In the genomic region with DNA sequence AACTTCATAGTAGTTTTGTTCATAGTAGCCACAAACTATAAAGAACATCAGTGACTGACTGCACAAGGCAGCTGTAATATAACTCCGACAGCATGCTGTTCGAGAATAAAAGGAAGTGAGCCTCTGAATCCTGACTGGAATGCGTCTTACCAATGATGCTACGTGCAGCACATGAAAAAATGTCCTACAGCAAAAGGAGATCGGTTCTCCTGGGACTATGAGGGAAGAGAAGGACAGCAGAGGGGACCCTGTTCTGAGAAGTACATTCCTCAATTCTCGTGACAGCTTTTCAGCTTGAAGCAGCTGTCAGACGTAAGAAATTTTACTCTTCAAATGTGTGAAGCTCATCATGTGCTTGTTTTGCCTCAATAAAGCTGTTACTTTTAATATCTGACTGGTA, we compare ENCODE assay signal across 26 mouse cellular contexts.
DNase-seq lines count a peak whose midpoint lies in the region; ATAC-seq and TF ChIP-seq lines count a peak whose summit lies in the region.
"Had no signal": no experiment of that assay in that cellular context is flagged by ENCODE, and none has a peak within 500 bp of the region (broad histone marks: within the 10 kb centered on the region; RNA-seq: fewer than 3 reads in every experiment).

No protein-coding gene starts in this region.

- no peak overlapping the region for H3K4me3 ChIP-seq in kidney, postnatal 0 days (replicated peaks; ENCODE audit: low read depth, low read length)
- H3K4me3 ChIP-seq in lung, embryonic 15.5 days = no peak overlapping the region
- no peak overlapping the region for H3K4me3 ChIP-seq in layer of hippocampus, adult 2 months
- H3K4me3 ChIP-seq: embryonic facial prominence, embryonic 15.5 days; heart, embryonic 10.5 days had no signal

- H3K9ac ChIP-seq in kidney, postnatal 0 days (ENCODE audit: low read depth, low read length) = no peak overlapping the region
- no peak overlapping the region for H3K9ac ChIP-seq in lung, embryonic 15.5 days
- H3K9ac ChIP-seq: embryonic facial prominence, embryonic 15.5 days; forebrain, postnatal 0 days; hindbrain, embryonic 14.5 days had no signal

- WGBS in kidney, postnatal 0 days = 32% methylated on average over 7 of the region's 7 CpGs
- WGBS in lung, embryonic 15.5 days = 48% methylated on average over 7 of the region's 7 CpGs

- no peaks in the 10 kb centered on the region for H3K27me3 ChIP-seq in kidney, postnatal 0 days (ENCODE audit: insufficient read depth, low read length)
- no peaks in the 10 kb centered on the region for H3K27me3 ChIP-seq in lung, embryonic 15.5 days
- H3K27me3 ChIP-seq: embryonic facial prominence, embryonic 15.5 days had no signal

- H3K4me1 ChIP-seq in kidney, postnatal 0 days (replicated peaks; ENCODE audit: insufficient read depth, low read length) = no peaks in the 10 kb centered on the region; the same call in 1 of the 2 replicates
- H3K4me1 ChIP-seq in lung, embryonic 15.5 days = 0 out of 2 replicates have a peak, but pooled peaks cover 3% of the 10 kb centered on the region

- no peak for TF ChIP-seq CTCF in kidney, postnatal 0 days (IDR thresholded peaks at IDR 0.05; ENCODE audit: low read depth)
- no peak for TF ChIP-seq CTCF in brain, embryonic 14.5 days (IDR thresholded peaks at IDR 0.05; ENCODE audit: borderline replicate concordance, extremely low read depth, insufficient read depth, insufficient read length)
- no peak for TF ChIP-seq CTCF in layer of hippocampus, adult 2 months (conservative IDR thresholded peaks at IDR 0.05)

- peak; percentile 54 for DNase-seq in heart, adult 11 months
- no peak for DNase-seq in heart, adult 18-20 months
- DNase-seq in kidney, postnatal 0 days (ENCODE audit: low spot score) = peak; percentile 32
- no peak for DNase-seq in kidney, postnatal 14 days
- no peak for DNase-seq in lung, adult 18-20 months
- peak; percentile 43 for DNase-seq in brain, embryonic 14.5 days (ENCODE audit: low read depth)
- no peak for DNase-seq in layer of hippocampus, adult 2 months (ENCODE audit: low spot score in 2 of 2)
- DNase-seq: adrenal gland, adult 2 months; adrenal gland, postnatal 14 days; cerebellum, adult 11-12 months; cerebellum, adult 8-10 months; cerebellum, postnatal 10 days; cerebellum, postnatal 36 days; embryo, embryonic 11 days; forebrain, postnatal 0 days; gastrocnemius, postnatal 25 days; heart, postnatal 14 days; heart, postnatal 4 days had no signal

- TF ChIP-seq POLR2A in brain, embryonic 14.5 days (IDR thresholded peaks at IDR 0.05; ENCODE audit: borderline replicate concordance, extremely low read depth, insufficient read depth, insufficient read length, poor library complexity, severe bottlenecking) = no peak

- no peak overlapping the region for H3K27ac ChIP-seq in kidney, postnatal 0 days
- no peak overlapping the region for H3K27ac ChIP-seq in lung, embryonic 15.5 days
- no peak overlapping the region for H3K27ac ChIP-seq in layer of hippocampus, adult 2 months
- H3K27ac ChIP-seq: embryonic facial prominence, embryonic 15.5 days; heart, embryonic 10.5 days; hindbrain, embryonic 14.5 days; hindbrain, postnatal 0 days had no signal

- H3K36me3 ChIP-seq in kidney, postnatal 0 days (ENCODE audit: insufficient read depth, low read length) = no peaks in the 10 kb centered on the region
- no peaks in the 10 kb centered on the region for H3K36me3 ChIP-seq in lung, embryonic 15.5 days
- H3K36me3 ChIP-seq: embryonic facial prominence, embryonic 15.5 days; heart, embryonic 10.5 days had no signal

- H3K4me2 ChIP-seq in kidney, postnatal 0 days (ENCODE audit: low read length) = no peak overlapping the region
- H3K4me2 ChIP-seq in lung, embryonic 15.5 days = no peak overlapping the region
- H3K4me2 ChIP-seq: embryonic facial prominence, embryonic 15.5 days; hindbrain, embryonic 14.5 days had no signal

- ATAC-seq in kidney, postnatal 0 days (replicated peaks; ENCODE audit: low FRiP score, low read depth) = no peak
- ATAC-seq in lung, embryonic 15.5 days (ENCODE audit: borderline replicate concordance, extremely low read depth, low FRiP score, low TSS enrichment) = peak; percentile 72; the same call in 1 of the 2 replicates
- ATAC-seq: CD4-positive, CD25-positive, alpha-beta regulatory T cell, adult 4 months; forebrain, embryonic 14.5 days; forebrain, postnatal 0 days; hindbrain, postnatal 0 days; inflammation-experienced regulatory T-cells, adult 6 months had no signal

- H3K9me3 ChIP-seq in kidney, postnatal 0 days (replicated peaks; ENCODE audit: low read length) = no peaks in the 10 kb centered on the region
- H3K9me3 ChIP-seq in lung, embryonic 15.5 days = no peaks in the 10 kb centered on the region
- H3K9me3 ChIP-seq: embryonic facial prominence, embryonic 15.5 days; heart, embryonic 10.5 days had no signal

Comparison
In these comparisons a context has a peak if more than half of its experiments do, and no peak if none do; other contexts are left out.
1. DNase-seq: peak in heart, adult 11 months (single experiment), kidney, postnatal 0 days (single experiment) and brain, embryonic 14.5 days (single experiment); none in heart, adult 18-20 months (0 of 2), kidney, postnatal 14 days (single experiment), lung, adult 18-20 months (0 of 2) and layer of hippocampus, adult 2 months (0 of 2).